Mouse (Mus musculus) small intestine, adult 10 weeks (tissue): ENCODE results near the gene Alox12e. TPM values are rescaled to one million over a fixed set of nuclear protein-coding genes. Genes with fewer than 3 reads are reported as not detected.

Experiments
- polyA plus RNA-seq: library from polyadenylated mRNA; stranded (reverse); fragments of 350-450 nt; fragmentation: Illumina TruSeq; extraction: RNeasy Lipid Tissue Mini Kit (QIAGEN cat#74804); gene quantifications from one replicate; pipeline ENCODE4 v1.2.3, GENCODE M21; 2014; ENCODE audit warnings: low replicate concordance

The Alox12e gene
- polyA plus RNA-seq: not detected

GRCm38 (mm10) chr11:70322528-70322927 lies at the start of gene Alox12e:
Gene Alox12e, minus strand, starts transcription at chr11:70322628.

GRCm38 (mm10) chr11:70351868-70352267 lies 29.4 kb upstream of the Alox12e start, which contains the start of gene Alox15:
Gene Alox15, minus strand, starts transcription at chr11:70352031.

Other genes starting within 250 kb of the Alox12e start
- gene Asgr2, start 230.0 kb downstream of the Alox12e start, polyA plus RNA-seq: not detected
- gene Mgl2, start 192.3 kb downstream of the Alox12e start, polyA plus RNA-seq: 5.1 TPM
- not detected for gene Clec10a, start 166.4 kb downstream of the Alox12e start, polyA plus RNA-seq
- gene Slc16a11, start 109.9 kb downstream of the Alox12e start, polyA plus RNA-seq: not detected
- 2.9 TPM for gene Slc16a13, start 101.6 kb downstream of the Alox12e start, polyA plus RNA-seq
- 1.4 TPM for gene Bcl6b, start 92.8 kb downstream of the Alox12e start, polyA plus RNA-seq
- 4.3 TPM for gene 0610010K14Rik, start 84.7 kb downstream of the Alox12e start, polyA plus RNA-seq
- 0.59 TPM for gene Gm21988, start 82.8 kb downstream of the Alox12e start, polyA plus RNA-seq
- gene Rnasek, start 82.8 kb downstream of the Alox12e start, polyA plus RNA-seq: 24.1 TPM
- gene Alox12, start 67.3 kb downstream of the Alox12e start, polyA plus RNA-seq: 0.74 TPM
- gene Alox15, start 29.4 kb upstream of the Alox12e start, polyA plus RNA-seq: 1.5 TPM
- 4.5 TPM for gene Pelp1, start 87.4 kb upstream of the Alox12e start, polyA plus RNA-seq
- 0.41 TPM for gene Arrb2, start 110.0 kb upstream of the Alox12e start, polyA plus RNA-seq
- gene Med11, start 129.3 kb upstream of the Alox12e start, polyA plus RNA-seq: 5.4 TPM
- gene Zmynd15, start 136.8 kb upstream of the Alox12e start, polyA plus RNA-seq: 0.78 TPM
- gene Cxcl16, start 137.4 kb upstream of the Alox12e start, polyA plus RNA-seq: 16.5 TPM
- 293 TPM for gene Tm4sf5, start 182.6 kb upstream of the Alox12e start, polyA plus RNA-seq
- gene Vmo1, start 192.0 kb upstream of the Alox12e start, polyA plus RNA-seq: not detected
- gene Gltpd2, start 196.6 kb upstream of the Alox12e start, polyA plus RNA-seq: not detected
- 13.2 TPM for gene Psmb6, start 202.7 kb upstream of the Alox12e start, polyA plus RNA-seq
- gene Gm40193, start 210.3 kb upstream of the Alox12e start, polyA plus RNA-seq: not detected
- gene Pld2, start 217.4 kb upstream of the Alox12e start, polyA plus RNA-seq: 1.3 TPM
- gene Mink1, start 240.3 kb upstream of the Alox12e start, polyA plus RNA-seq: 1.6 TPM